13 mouse cellular contexts compared by ENCODE assay signal in genomic region chr16:21955591-21955990, GRCm38 (mm10). TPM values are rescaled to one million over a fixed set of nuclear protein-coding genes. Genes with fewer than 3 reads are reported as not detected.
DNase-seq lines count a peak whose midpoint lies in the region; ATAC-seq and TF ChIP-seq lines count a peak whose summit lies in the region.
"Had no signal": no experiment of that assay in that cellular context is flagged by ENCODE, and none has a peak within 500 bp of the region (broad histone marks: within the 10 kb centered on the region; RNA-seq: fewer than 3 reads in every experiment).

No protein-coding gene starts in this region.

- TF ChIP-seq CTCF in midbrain, postnatal 0 days (IDR thresholded peaks at IDR 0.05), result no peak

- peak; percentile 19 for DNase-seq in gastrocnemius, adult 18-20 months (ENCODE audit: low spot score)
- no peak for DNase-seq in gastrocnemius, postnatal 10 days
- peak; percentile 15 to 38 for DNase-seq in gastrocnemius, adult 8-10 months (ENCODE audit: low spot score in 2 of 2)
- peak; percentile 19 for DNase-seq in lung, postnatal 25 days (ENCODE audit: low spot score)
- no peak for DNase-seq in midbrain, postnatal 0 days (ENCODE audit: low spot score)
- DNase-seq in hindbrain, embryonic 11.5 days (ENCODE audit: low spot score), result no peak
- DNase-seq: cerebellum, adult 11-12 months had no signal

- H3K4me3 ChIP-seq in heart, embryonic 15.5 days, result 0 out of 2 replicates have a peak overlapping the region, but pooled peaks have one; percentile 7
- no peak overlapping the region for H3K4me3 ChIP-seq in midbrain, embryonic 16.5 days (ENCODE audit: low read depth, low read length)
- H3K4me3 ChIP-seq in midbrain, postnatal 0 days (ENCODE audit: low read depth, low read length), result no peak overlapping the region
- H3K4me3 ChIP-seq in hindbrain, embryonic 11.5 days (ENCODE audit: low read depth, low read length), result no peak overlapping the region
- H3K4me3 ChIP-seq: left cerebral cortex, adult 2 months; megakaryocyte, embryonic 14.5 days had no signal

- H3K9me3 ChIP-seq in heart, embryonic 15.5 days (replicated peaks), result no peaks in the 10 kb centered on the region
- H3K9me3 ChIP-seq in midbrain, embryonic 16.5 days (replicated peaks; ENCODE audit: control insufficient read depth, low read length, poor library complexity, severe bottlenecking), result no peaks in the 10 kb centered on the region
- no peaks in the 10 kb centered on the region for H3K9me3 ChIP-seq in midbrain, postnatal 0 days (ENCODE audit: low read length)
- no peaks in the 10 kb centered on the region for H3K9me3 ChIP-seq in hindbrain, embryonic 11.5 days (ENCODE audit: control insufficient read depth, low read length)

- peaks cover 9% of the 10 kb centered on the region for H3K4me1 ChIP-seq in heart, embryonic 15.5 days (replicated peaks)
- H3K4me1 ChIP-seq in midbrain, embryonic 16.5 days (ENCODE audit: control insufficient read depth, insufficient read depth, low read length), result no peaks in the 10 kb centered on the region
- H3K4me1 ChIP-seq in midbrain, postnatal 0 days (ENCODE audit: insufficient read depth, low read length), result no peaks in the 10 kb centered on the region
- no peaks in the 10 kb centered on the region for H3K4me1 ChIP-seq in hindbrain, embryonic 11.5 days (replicated peaks; ENCODE audit: control insufficient read depth, insufficient read depth, low read length)

- WGBS in heart, embryonic 15.5 days, result 40% methylated on average over 12 of the region's 12 CpGs
- WGBS in midbrain, embryonic 16.5 days, result 84% methylated on average over 12 of the region's 12 CpGs
- WGBS in midbrain, postnatal 0 days, result 78% methylated on average over 12 of the region's 12 CpGs
- 84% methylated on average over 12 of the region's 12 CpGs for WGBS in hindbrain, embryonic 11.5 days

- peak overlapping the region; percentile 57 for H3K27ac ChIP-seq in heart, embryonic 15.5 days
- no peak overlapping the region for H3K27ac ChIP-seq in midbrain, embryonic 16.5 days (ENCODE audit: low read length)
- H3K27ac ChIP-seq in midbrain, postnatal 0 days (ENCODE audit: low read depth, low read length), result no peak overlapping the region
- H3K27ac ChIP-seq in hindbrain, embryonic 11.5 days (ENCODE audit: low read depth, low read length), result no peak overlapping the region
- H3K27ac ChIP-seq: left cerebral cortex, adult 2 months had no signal

- H3K27me3 ChIP-seq in heart, embryonic 15.5 days, result no peaks in the 10 kb centered on the region
- no peaks in the 10 kb centered on the region for H3K27me3 ChIP-seq in midbrain, embryonic 16.5 days (ENCODE audit: control insufficient read depth, insufficient read depth, low read depth, low read length)
- no peaks in the 10 kb centered on the region for H3K27me3 ChIP-seq in midbrain, postnatal 0 days (ENCODE audit: insufficient read depth, low read length)
- no peaks in the 10 kb centered on the region for H3K27me3 ChIP-seq in hindbrain, embryonic 11.5 days (ENCODE audit: control insufficient read depth, insufficient read depth, low read length)

- H3K36me3 ChIP-seq in heart, embryonic 15.5 days, result no peaks in the 10 kb centered on the region
- H3K36me3 ChIP-seq in midbrain, embryonic 16.5 days (ENCODE audit: control insufficient read depth, insufficient read depth, low read length), result no peaks in the 10 kb centered on the region
- no peaks in the 10 kb centered on the region for H3K36me3 ChIP-seq in midbrain, postnatal 0 days (ENCODE audit: insufficient read depth, low read length)
- H3K36me3 ChIP-seq in hindbrain, embryonic 11.5 days (ENCODE audit: control insufficient read depth, insufficient read depth, low read length), result no peaks in the 10 kb centered on the region

- peak overlapping the region; percentile 48 for H3K4me2 ChIP-seq in heart, embryonic 15.5 days
- H3K4me2 ChIP-seq in midbrain, embryonic 16.5 days (ENCODE audit: low read length), result no peak overlapping the region
- no peak overlapping the region for H3K4me2 ChIP-seq in midbrain, postnatal 0 days (ENCODE audit: low read depth, low read length, poor library complexity, severe bottlenecking)
- H3K4me2 ChIP-seq in hindbrain, embryonic 11.5 days (replicated peaks; ENCODE audit: low read depth, low read length), result no peak overlapping the region
- H3K4me2 ChIP-seq: liver, embryonic 11.5 days had no signal

- ATAC-seq in heart, embryonic 15.5 days (replicated peaks; ENCODE audit: insufficient number of reproducible peaks, insufficient read depth, low FRiP score, low read depth), result peak; percentile 79
- no peak for ATAC-seq in midbrain, embryonic 16.5 days
- no peak for ATAC-seq in midbrain, postnatal 0 days (ENCODE audit: low FRiP score)
- ATAC-seq in hindbrain, embryonic 11.5 days (ENCODE audit: low FRiP score), result no peak
- ATAC-seq: intestine, postnatal 0 days had no signal

- H3K9ac ChIP-seq in heart, embryonic 15.5 days, result peak overlapping the region; percentile 26; the same call in 1 of the 2 replicates
- H3K9ac ChIP-seq in midbrain, embryonic 16.5 days (ENCODE audit: low read depth, low read length), result no peak overlapping the region
- H3K9ac ChIP-seq in midbrain, postnatal 0 days (replicated peaks; ENCODE audit: low read length, poor library complexity, severe bottlenecking), result no peak overlapping the region
- H3K9ac ChIP-seq in hindbrain, embryonic 11.5 days (ENCODE audit: low read depth, low read length), result no peak overlapping the region

RNA-seq across cellular contexts. Expression of gene Tmem41a, which starts 8.2 kb away (rescaled TPM):
- total RNA-seq in gastrocnemius, adult 18-20 months (2021), result 1 to 10 TPM; 3.9 to 4.6 TPM
- total RNA-seq in gastrocnemius, postnatal 10 days (2021), result 1 to 10 TPM; 5.8 to 6.7 TPM
- 1 to 10 TPM; 3.3 to 4.6 (median 4.2) TPM for total RNA-seq in gastrocnemius, adult 8-10 months (2022)
- polyA plus RNA-seq in heart, embryonic 15.5 days (2015; fragmentation: Nextera tagmentation; extraction: Ambion mirVana), result 42.3 and 46.0 TPM in 2 replicates
- polyA plus RNA-seq in midbrain, embryonic 16.5 days (2015; fragmentation: Nextera tagmentation; extraction: Ambion mirVana), result 40.1 and 42.2 TPM in 2 replicates
- total RNA-seq in midbrain, postnatal 0 days (2014; rRNA removed), result 28.5 and 28.7 TPM in 2 replicates
- 49.8 and 52.0 TPM in 2 replicates for polyA plus RNA-seq in midbrain, postnatal 0 days (2015; fragmentation: Nextera tagmentation; extraction: Ambion mirVana)
- polyA plus RNA-seq in hindbrain, embryonic 11.5 days (2014; fragmentation: Nextera tagmentation; extraction: Ambion mirVana), result 42.5 and 45.4 TPM in 2 replicates

RNA-seq across cellular contexts. Expression of gene Liph, which starts 39.9 kb away (rescaled TPM):
- under 1 TPM in 1 of 2 experiments, not detected in 1; 0.25 TPM for total RNA-seq in gastrocnemius, adult 18-20 months (2021)
- total RNA-seq in gastrocnemius, postnatal 10 days (2021), result under 1 TPM in 1 of 2 experiments, not detected in 1; 0.09 TPM
- total RNA-seq in gastrocnemius, adult 8-10 months (2022), result not detected
- 0.25 and 0.61 TPM in 2 replicates for polyA plus RNA-seq in heart, embryonic 15.5 days (2015; fragmentation: Nextera tagmentation; extraction: Ambion mirVana)
- 0.58 and 0.92 TPM in 2 replicates for polyA plus RNA-seq in midbrain, embryonic 16.5 days (2015; fragmentation: Nextera tagmentation; extraction: Ambion mirVana)
- total RNA-seq in midbrain, postnatal 0 days (2014; rRNA removed), result 1.3 and 2.3 TPM in 2 replicates
- polyA plus RNA-seq in midbrain, postnatal 0 days (2015; fragmentation: Nextera tagmentation; extraction: Ambion mirVana), result 0.88 and 0.89 TPM in 2 replicates
- polyA plus RNA-seq in hindbrain, embryonic 11.5 days (2014; fragmentation: Nextera tagmentation; extraction: Ambion mirVana), result 0.18 and 0.51 TPM in 2 replicates

RNA-seq across cellular contexts. Expression of gene Senp2, which starts 53.7 kb away (rescaled TPM):
- total RNA-seq in gastrocnemius, adult 18-20 months (2021), result 10 to 100 TPM; 31.6 to 32.2 TPM
- 10 to 100 TPM; 21.2 to 22.6 TPM for total RNA-seq in gastrocnemius, postnatal 10 days (2021)
- 10 to 100 TPM; 28.7 to 38.5 (median 32.2) TPM for total RNA-seq in gastrocnemius, adult 8-10 months (2022)
- 22.1 and 25.7 TPM in 2 replicates for polyA plus RNA-seq in heart, embryonic 15.5 days (2015; fragmentation: Nextera tagmentation; extraction: Ambion mirVana)
- 47.7 and 49.4 TPM in 2 replicates for polyA plus RNA-seq in midbrain, embryonic 16.5 days (2015; fragmentation: Nextera tagmentation; extraction: Ambion mirVana)
- 35.2 and 39.9 TPM in 2 replicates for total RNA-seq in midbrain, postnatal 0 days (2014; rRNA removed)
- polyA plus RNA-seq in midbrain, postnatal 0 days (2015; fragmentation: Nextera tagmentation; extraction: Ambion mirVana), result 42.1 and 48.4 TPM in 2 replicates
- polyA plus RNA-seq in hindbrain, embryonic 11.5 days (2014; fragmentation: Nextera tagmentation; extraction: Ambion mirVana), result 64.3 and 66.1 TPM in 2 replicates

Comparison
In these comparisons a context has a peak if more than half of its experiments do, and no peak if none do; other contexts are left out.
1. DNase-seq: peak in gastrocnemius, adult 18-20 months (single experiment), gastrocnemius, adult 8-10 months (2 of 2) and lung, postnatal 25 days (single experiment); none in gastrocnemius, postnatal 10 days (single experiment), midbrain, postnatal 0 days (single experiment) and hindbrain, embryonic 11.5 days (single experiment).